Mouse (Mus musculus) MEL (cell line): ENCODE measurements around the gene Fgd1. TPM values are rescaled to one million over a fixed set of nuclear protein-coding genes. Genes with fewer than 3 reads are reported as not detected.

Experiments
- polyA plus RNA-seq, 2 experiments: library from polyadenylated mRNA; stranded (reverse) in 1 of 2; unstranded in 1 of 2; fragments of >175 nt in 1 of 2; fragments of >200 nt in 1 of 2; gene quantifications; 2 replicates each; pipeline versions ENCODE4 v1.2.1 to v1.2.4; 2012; ENCODE audit warnings: low replicate concordance in 2 of 2, low read depth in 1 of 2; ENCODE audit not compliant: insufficient read length in 2 of 2, insufficient read depth in 1 of 2, missing spikeins in 1 of 2
- total RNA-seq: library from RNA; depleted of rRNA; stranded (reverse); fragments of 300-350 nt; gene quantifications from 2 replicates; pipeline ENCODE4 v1.2.3, GENCODE M21; 2012; rRNA removed

Fgd1 gene
- total and polyA plus RNA-seq, 3 experiments, result 0.06 to 0.31 TPM; not detected in 1

Other genes with a start within 250 kb of the Fgd1 start
- gene Maged2, start 231.8 kb upstream of the Fgd1 start, total RNA-seq, result not detected in 2 replicates
- not detected for gene Maged2, start 231.8 kb upstream of the Fgd1 start, polyA plus RNA-seq
- gene Gnl3l, start 28.8 kb upstream of the Fgd1 start, total RNA-seq, result 61.0 and 61.9 TPM in 2 replicates
- 10 to 100 TPM; 44.3 to 49.6 TPM for gene Gnl3l, start 28.8 kb upstream of the Fgd1 start, polyA plus RNA-seq
- gene Tsr2, start 50.4 kb downstream of the Fgd1 start, total RNA-seq, result 56.2 and 61.9 TPM in 2 replicates
- 100 to 1,000 TPM; 106 to 143 TPM for gene Tsr2, start 50.4 kb downstream of the Fgd1 start, polyA plus RNA-seq
- gene Wnk3, start 151.9 kb downstream of the Fgd1 start, total RNA-seq, result not detected in 2 replicates
- gene Wnk3, start 151.9 kb downstream of the Fgd1 start, polyA plus RNA-seq, result under 1 TPM in 1 of 2 experiments, not detected in 1; 0.01 TPM